Mouse (Mus musculus) hindbrain, embryonic 13.5 days (tissue): Measurements from ENCODE around the gene Tsc1. TPM values are rescaled to one million over a fixed set of nuclear protein-coding genes. Genes with fewer than 3 reads are reported as not detected.

Experiments used
- ATAC-seq: fragments of 200-750 bp; cut with Nextera tagmentation; 2 replicates; pipeline ENCODE4 v1.8.0; 2017; ENCODE audit warnings: moderate TSS enrichment; ENCODE audit not compliant: low FRiP score
- H3K27ac ChIP-seq: fragments of 300-500 bp; sonication (generic); 2 replicates; pipeline ENCODE4 v1.5.1; 2015; ENCODE audit warnings: inconsistent platforms, mild to moderate bottlenecking, moderate library complexity
- H3K27me3 ChIP-seq: fragments of 300-500 bp; sonication (generic); 2 replicates; pipeline ENCODE4 v1.6.1; 2015; ENCODE audit warnings: mild to moderate bottlenecking, inconsistent platforms
- H3K36me3 ChIP-seq: fragments of 300-500 bp; sonication (generic); 2 replicates; pipeline ENCODE4 v1.6.1; 2015; ENCODE audit warnings: mild to moderate bottlenecking, inconsistent platforms
- H3K4me1 ChIP-seq: fragments of 300-500 bp; sonication (generic); replicated peaks from 2 replicates; pipeline ENCODE4 v1.6.1; 2015; ENCODE audit warnings: inconsistent platforms
- H3K4me2 ChIP-seq: fragments of 300-500 bp; sonication (generic); 2 replicates; pipeline ENCODE4 v1.6.1; 2015; ENCODE audit warnings: inconsistent platforms, mild to moderate bottlenecking, moderate library complexity
- H3K4me3 ChIP-seq: fragments of 300-500 bp; sonication (generic); 2 replicates; pipeline ENCODE4 v1.5.1; 2015; ENCODE audit warnings: mild to moderate bottlenecking, inconsistent platforms
- H3K9ac ChIP-seq: fragments of 300-500 bp; sonication (generic); 2 replicates; pipeline ENCODE4 v1.6.1; 2015; ENCODE audit warnings: mild to moderate bottlenecking, inconsistent platforms
- H3K9me3 ChIP-seq: fragments of 300-500 bp; sonication (generic); 2 replicates; pipeline ENCODE4 v1.6.1; 2016; ENCODE audit warnings: inconsistent platforms
- WGBS: fragments of 180-500 bp; shearing (Covaris S2); methylation state at CpG from one replicate; pipeline ENCODE4 v1.1.7; 2015; 5-methylcytosine and 5-hydroxymethylcytosine counted together
- polyA plus RNA-seq: library from polyadenylated mRNA; unstranded; fragments of >200 nt; fragmentation: Nextera tagmentation; extraction: Ambion mirVana; gene quantifications from 2 replicates; pipeline ENCODE4 v1.2.1, GENCODE M21; 2015

Gene Tsc1
- polyA plus RNA-seq, 1 experiment from 2014 or later = 33.9 TPM

DNA sequence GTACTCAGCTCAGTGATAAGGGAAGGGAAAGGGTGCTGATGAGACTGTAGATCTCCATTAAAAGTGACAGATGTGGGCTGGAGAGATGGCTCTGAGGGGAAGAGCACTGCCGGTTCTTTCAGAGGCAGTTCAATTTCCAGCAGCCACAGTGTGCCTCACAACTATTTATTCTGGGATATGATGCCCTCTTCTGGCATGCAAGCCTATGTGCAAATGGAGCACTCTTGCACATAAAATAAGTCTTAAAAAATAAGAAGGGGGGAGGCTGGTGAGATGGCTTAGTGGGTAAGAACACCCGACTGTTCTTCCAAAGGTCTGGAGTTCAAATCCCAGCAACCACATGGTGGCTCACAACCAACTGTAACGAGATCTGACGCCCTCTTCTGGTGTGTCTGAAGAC, 7.9 kb upstream of the Tsc1 start:
- Histone ChIP-seq H3K4me2 (no peak overlapping the region), H3K4me3 (no peak overlapping the region), H3K4me1 (peaks cover 9% of the 10 kb centered on the region; the same call in 1 of the 2 replicates), H3K36me3 (no peaks in the 10 kb centered on the region), H3K9me3 (no peaks in the 10 kb centered on the region), H3K27ac (no peak overlapping the region), H3K9ac (no peak overlapping the region), H3K27me3 (peaks cover 9% of the 10 kb centered on the region; the same call in 1 of the 2 replicates)
- WGBS = 60% methylated on average over 4 of the region's 4 CpGs
- no peak for ATAC-seq

DNA sequence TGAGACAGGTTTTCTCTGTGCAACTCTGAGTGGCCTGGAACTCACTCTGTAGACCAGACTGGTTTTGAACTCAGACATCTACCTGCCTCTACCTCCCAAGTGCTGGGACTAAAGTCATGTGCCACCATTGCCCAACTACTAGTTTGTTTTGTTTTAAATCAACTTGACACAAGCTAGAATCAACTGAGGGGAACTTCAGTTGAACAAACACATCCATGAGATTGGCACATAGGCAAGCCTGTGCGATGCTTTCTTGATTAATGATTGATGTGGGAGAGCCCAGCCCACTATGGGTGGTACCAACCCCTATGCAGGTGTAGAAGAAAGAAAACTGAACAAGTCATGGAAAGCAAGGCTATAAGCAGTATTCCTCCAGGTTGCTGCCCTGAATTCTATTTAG, 5.8 kb upstream of the Tsc1 start:
- H3K27ac ChIP-seq = no peak overlapping the region
- H3K36me3 ChIP-seq = no peaks in the 10 kb centered on the region
- H3K4me2 ChIP-seq = no peak overlapping the region
- peaks cover 9% of the 10 kb centered on the region; the same call in 1 of the 2 replicates for H3K27me3 ChIP-seq
- 82% methylated on average over 1 of the region's 1 CpGs for WGBS
- peaks cover 8% of the 10 kb centered on the region for H3K4me1 ChIP-seq
- no peak for ATAC-seq
- H3K9ac ChIP-seq = no peak overlapping the region
- no peak overlapping the region for H3K4me3 ChIP-seq
- H3K9me3 ChIP-seq = no peaks in the 10 kb centered on the region

DNA sequence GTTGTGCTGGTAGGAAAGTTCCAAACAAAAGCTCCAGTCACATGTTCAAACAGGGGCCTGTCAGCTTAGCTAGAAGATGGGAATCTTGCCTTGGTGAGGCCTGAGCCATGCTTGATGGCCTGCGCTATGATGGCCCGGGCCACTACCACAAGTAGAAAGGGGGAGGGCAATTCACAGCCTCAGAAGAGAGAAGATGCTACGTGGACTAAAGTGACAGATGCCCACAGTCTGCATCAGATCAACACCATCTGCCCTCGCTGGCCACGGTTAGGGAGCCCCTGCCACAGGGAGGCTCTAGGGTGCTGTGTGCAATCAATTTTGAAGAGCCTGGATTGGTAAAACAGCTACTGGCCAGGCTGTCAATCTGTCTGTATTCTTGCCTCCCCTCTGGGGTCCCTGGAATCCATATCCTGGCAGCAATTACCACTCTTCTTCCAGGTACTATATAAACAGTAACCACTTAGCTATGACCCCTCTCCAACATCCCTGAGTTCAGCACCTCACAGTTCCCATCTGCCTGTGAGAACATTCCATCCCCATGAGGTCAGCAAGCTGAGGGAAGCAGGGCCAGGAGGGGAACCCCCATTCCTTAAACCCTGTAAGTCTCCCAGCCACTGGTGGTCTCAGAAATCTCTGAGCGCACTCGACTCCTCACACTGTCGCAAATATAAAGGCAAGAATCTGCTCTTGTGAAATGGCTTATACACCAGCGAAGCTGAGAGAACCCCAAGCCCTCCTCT, 3.8 kb upstream of the Tsc1 start:
- 84% methylated on average over 9 of the region's 9 CpGs for WGBS
- Histone ChIP-seq H3K27me3 (peaks cover 9% of the 10 kb centered on the region; the same call in 1 of the 2 replicates), H3K9ac (no peak overlapping the region), H3K27ac (no peak overlapping the region), H3K4me2 (no peak overlapping the region), H3K4me1 (peaks cover 18% of the 10 kb centered on the region), H3K4me3 (no peak overlapping the region), H3K36me3 (no peaks in the 10 kb centered on the region), H3K9me3 (no peaks in the 10 kb centered on the region)
- ATAC-seq = no peak

DNA sequence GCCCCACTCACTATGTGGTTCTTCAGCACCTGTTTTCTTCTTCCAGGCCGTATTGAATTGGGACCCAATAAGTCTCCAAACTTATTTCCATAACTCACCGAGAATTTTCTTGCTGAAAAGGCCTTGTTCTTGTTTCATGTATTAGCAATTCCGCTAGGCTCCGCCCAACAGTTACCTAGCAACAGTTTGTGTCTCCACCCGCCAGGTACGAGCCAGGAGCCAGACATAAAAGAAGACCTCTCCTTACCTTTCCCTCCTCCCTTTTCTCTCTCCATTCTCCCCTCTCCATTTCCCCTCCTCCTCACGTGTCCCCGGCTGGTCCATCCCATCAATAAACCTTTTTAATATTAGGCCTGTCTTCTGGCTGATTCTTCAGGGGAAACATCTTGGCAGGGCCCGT, 2.7 kb upstream of the Tsc1 start:
- peaks cover 27% of the 10 kb centered on the region for H3K4me1 ChIP-seq
- H3K4me3 ChIP-seq = peak overlapping the region; percentile 9; the same call in 1 of the 2 replicates
- WGBS = 17% methylated on average over 9 of the region's 9 CpGs
- peaks cover 9% of the 10 kb centered on the region; the same call in 1 of the 2 replicates for H3K27me3 ChIP-seq
- H3K9ac ChIP-seq = no peak overlapping the region
- ATAC-seq = no peak
- H3K9me3 ChIP-seq = no peaks in the 10 kb centered on the region
- peak overlapping the region; percentile 32 for H3K4me2 ChIP-seq
- H3K27ac ChIP-seq = no peak overlapping the region
- no peaks in the 10 kb centered on the region for H3K36me3 ChIP-seq

DNA sequence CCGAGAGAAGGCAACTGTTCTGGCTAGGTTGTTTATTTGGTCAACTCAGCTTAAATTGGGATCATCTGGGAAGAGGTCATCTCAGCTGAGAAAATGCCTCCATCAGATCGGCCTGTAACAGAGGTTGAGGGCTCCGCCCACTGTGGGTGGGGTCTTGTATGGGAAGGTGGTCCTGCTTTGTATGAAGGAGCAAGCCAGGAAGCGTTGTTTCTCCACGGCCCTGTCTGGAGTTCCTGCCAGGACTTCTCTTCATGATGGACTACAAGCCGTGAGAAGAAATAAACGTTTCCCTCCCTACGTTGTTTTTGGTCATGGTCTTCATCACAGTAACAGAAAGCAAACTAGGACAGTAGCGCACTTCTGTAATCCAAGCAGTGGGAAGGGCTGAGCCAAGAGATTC, 2.1 kb upstream of the Tsc1 start:
- WGBS = 8% methylated on average over 9 of the region's 9 CpGs
- ATAC-seq = no peak
- Histone ChIP-seq H3K9me3 (no peaks in the 10 kb centered on the region), H3K4me2 (peak overlapping the region; percentile 32), H3K9ac (no peak overlapping the region), H3K36me3 (no peaks in the 10 kb centered on the region), H3K4me3 (peak overlapping the region; percentile 9; the same call in 1 of the 2 replicates), H3K27me3 (peaks cover 9% of the 10 kb centered on the region; the same call in 1 of the 2 replicates), H3K4me1 (peaks cover 32% of the 10 kb centered on the region), H3K27ac (no peak overlapping the region)

DNA sequence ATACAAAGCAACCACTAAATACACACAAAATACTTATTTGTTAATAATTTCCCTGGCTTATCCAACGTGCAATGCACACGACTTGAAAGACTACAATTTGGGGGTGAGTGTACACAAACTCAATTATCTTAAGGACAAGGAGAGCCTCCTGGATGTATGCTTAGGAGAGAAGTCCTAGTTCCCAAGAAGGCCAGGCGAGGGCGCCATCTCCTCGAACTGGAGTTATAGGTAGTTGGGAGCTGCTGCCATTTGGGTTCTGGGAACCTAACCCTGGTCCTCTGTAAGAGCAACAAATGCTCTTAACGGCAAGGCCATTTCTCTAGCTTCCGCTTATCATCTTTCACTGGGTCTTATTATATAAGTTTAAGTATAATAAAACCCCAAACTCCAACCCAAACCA, 1.2 kb upstream of the Tsc1 start:
- ATAC-seq = no peak
- WGBS = 53% methylated on average over 7 of the region's 7 CpGs

DNA sequence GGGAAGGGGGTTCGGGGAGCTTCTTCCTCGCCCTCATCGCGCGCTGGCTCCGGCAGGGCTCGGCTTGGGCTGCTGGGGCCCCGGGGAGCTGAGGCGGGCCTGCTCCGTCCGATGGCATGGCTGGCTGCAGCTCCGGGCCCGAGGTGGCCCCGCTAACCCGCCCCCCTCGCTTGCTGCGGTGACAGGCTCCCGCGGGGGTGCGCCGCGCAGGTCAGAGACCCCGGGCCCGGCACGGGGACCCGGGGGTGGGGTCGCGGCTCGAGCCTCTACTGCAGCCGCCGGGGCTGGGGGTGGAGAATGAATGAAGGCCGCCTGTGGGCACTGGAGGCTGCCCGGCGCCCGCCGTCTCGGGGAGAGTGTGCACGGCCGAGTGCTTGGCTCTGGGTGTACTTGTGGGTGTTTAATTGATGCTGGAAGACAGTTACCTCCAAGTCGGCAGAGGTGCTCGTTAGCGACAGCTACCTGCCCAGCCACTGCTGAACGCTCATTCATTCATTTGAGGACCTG, 460 bp downstream of the Tsc1 start:
- Histone ChIP-seq H3K4me2 (peak overlapping the region; percentile 77), H3K4me1 (peaks cover 36% of the 10 kb centered on the region), H3K9me3 (no peaks in the 10 kb centered on the region), H3K27ac (peak overlapping the region; percentile 96), H3K9ac (peak overlapping the region; percentile 96), H3K36me3 (no peaks in the 10 kb centered on the region), H3K4me3 (peak overlapping the region; percentile 100), H3K27me3 (peaks cover 9% of the 10 kb centered on the region; the same call in 1 of the 2 replicates)
- ATAC-seq = peak; percentile 73
- under 1% methylated on average over 43 of the region's 43 CpGs for WGBS

More for the DNA sequence above, 1.2 kb upstream of the Tsc1 start:
- Histone ChIP-seq H3K36me3 (no peaks in the 10 kb centered on the region), H3K4me2 (no peak overlapping the region), H3K4me3 (no peak overlapping the region), H3K4me1 (peaks cover 33% of the 10 kb centered on the region), H3K27me3 (peaks cover 9% of the 10 kb centered on the region; the same call in 1 of the 2 replicates), H3K9me3 (no peaks in the 10 kb centered on the region), H3K27ac (no peak overlapping the region), H3K9ac (no peak overlapping the region)

DNA sequence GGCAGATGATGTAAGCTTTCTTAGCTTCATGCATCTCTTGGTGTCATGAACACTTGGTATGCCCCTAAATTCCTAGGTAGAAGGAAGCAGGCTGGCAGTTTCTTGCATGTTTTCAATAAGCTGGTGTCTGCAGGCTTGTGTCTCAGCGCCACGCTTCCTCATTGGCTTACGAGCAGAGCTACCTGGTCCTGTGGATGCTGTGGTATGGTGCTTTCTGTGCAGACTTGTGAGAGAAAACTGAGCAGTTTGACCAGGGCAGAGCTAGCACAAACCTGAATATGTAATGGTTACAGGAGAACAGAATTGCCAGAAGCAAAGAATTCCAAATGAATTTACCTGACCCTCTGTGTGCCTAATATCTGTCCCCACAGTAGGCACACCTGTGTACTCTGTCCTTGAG, 2.1 kb downstream of the Tsc1 start:
- H3K9me3 ChIP-seq = no peaks in the 10 kb centered on the region
- H3K4me1 ChIP-seq = peaks cover 36% of the 10 kb centered on the region
- H3K27ac ChIP-seq = no peak overlapping the region
- no peak for ATAC-seq
- H3K27me3 ChIP-seq = no peaks in the 10 kb centered on the region
- H3K4me3 ChIP-seq = peak overlapping the region; percentile 100; the same call in 1 of the 2 replicates
- no peaks in the 10 kb centered on the region for H3K36me3 ChIP-seq
- WGBS = 89% methylated on average over 3 of the region's 3 CpGs
- H3K4me2 ChIP-seq = peak overlapping the region; percentile 77
- H3K9ac ChIP-seq = peak overlapping the region; percentile 60

DNA sequence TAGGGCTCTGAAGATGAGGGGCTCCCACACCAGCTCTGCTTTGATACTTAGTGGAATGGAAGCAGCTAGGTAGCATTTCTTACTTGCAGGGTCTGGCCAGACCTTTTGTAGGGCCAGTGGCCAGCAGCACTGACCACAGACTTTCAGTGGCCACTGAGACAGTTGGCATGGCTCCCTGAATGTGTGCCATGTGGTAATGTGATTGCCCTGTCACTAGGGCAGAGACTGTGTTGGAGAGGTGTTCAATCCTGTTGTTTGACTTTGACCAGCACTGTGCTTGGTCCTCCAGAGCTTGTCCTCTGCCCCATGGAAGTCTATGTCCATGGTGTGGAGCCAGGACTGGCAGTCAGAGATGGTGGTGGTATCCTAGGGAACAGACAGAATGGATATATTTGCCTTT, 9.5 kb downstream of the Tsc1 start:
- no peaks in the 10 kb centered on the region for H3K27me3 ChIP-seq
- ATAC-seq = no peak
- H3K9ac ChIP-seq = no peak overlapping the region
- H3K27ac ChIP-seq = no peak overlapping the region
- 0 out of 2 replicates have a peak, but pooled peaks cover 3% of the 10 kb centered on the region for H3K4me1 ChIP-seq
- H3K4me3 ChIP-seq = no peak overlapping the region
- H3K36me3 ChIP-seq = peaks cover 12% of the 10 kb centered on the region
- no peak overlapping the region for H3K4me2 ChIP-seq
- no peaks in the 10 kb centered on the region for H3K9me3 ChIP-seq

DNA sequence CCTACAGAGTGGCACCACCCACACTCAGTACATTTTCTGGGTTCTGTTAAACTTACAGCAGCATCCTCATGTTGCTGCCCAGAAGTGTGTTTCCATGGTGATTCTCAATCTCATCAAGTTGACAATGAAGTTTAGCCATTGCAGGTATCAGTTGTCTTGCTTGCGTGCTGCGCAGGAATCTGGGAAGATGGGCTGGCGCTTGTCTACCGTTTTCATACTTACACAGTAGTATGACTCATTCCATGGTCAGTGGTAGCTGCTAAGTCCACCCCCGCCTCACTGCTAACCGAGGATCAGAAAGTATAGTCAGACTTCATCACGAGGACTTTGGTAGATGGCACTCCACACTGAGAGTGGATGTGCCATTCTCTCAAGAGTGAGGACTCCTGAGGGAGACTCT, 12.3 kb downstream of the Tsc1 start:
- no peaks in the 10 kb centered on the region for H3K9me3 ChIP-seq
- no peaks in the 10 kb centered on the region for H3K27me3 ChIP-seq
- H3K4me2 ChIP-seq = no peak overlapping the region
- H3K27ac ChIP-seq = no peak overlapping the region
- no peak for ATAC-seq
- H3K4me1 ChIP-seq = no peaks in the 10 kb centered on the region
- 97% methylated on average over 7 of the region's 7 CpGs for WGBS
- H3K4me3 ChIP-seq = no peak overlapping the region
- H3K9ac ChIP-seq = no peak overlapping the region
- H3K36me3 ChIP-seq = peaks cover 32% of the 10 kb centered on the region

DNA sequence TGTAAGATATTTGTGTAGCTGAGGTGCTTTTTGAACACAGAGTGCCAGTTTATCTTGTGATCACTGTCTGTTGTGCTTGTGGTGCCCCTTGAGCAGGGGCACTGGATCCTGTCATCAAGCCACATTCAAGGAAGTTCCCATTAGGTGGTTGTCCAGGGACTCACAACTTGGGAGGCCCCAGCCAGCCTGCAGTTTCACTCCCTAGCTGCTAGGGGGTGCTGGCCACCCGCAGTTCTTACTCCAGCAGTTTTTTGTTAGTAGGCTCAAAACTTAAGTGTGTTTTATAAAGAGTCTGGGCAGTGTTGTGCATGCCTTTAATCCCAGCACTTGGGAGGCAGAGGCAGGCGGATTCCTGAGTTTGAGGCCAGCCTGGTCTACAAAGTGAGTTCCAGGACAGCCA, 13.3 kb downstream of the Tsc1 start:
- Histone ChIP-seq H3K36me3 (peaks cover 41% of the 10 kb centered on the region), H3K4me1 (no peaks in the 10 kb centered on the region), H3K9me3 (no peaks in the 10 kb centered on the region), H3K27me3 (no peaks in the 10 kb centered on the region), H3K27ac (no peak overlapping the region), H3K4me3 (no peak overlapping the region), H3K9ac (no peak overlapping the region), H3K4me2 (no peak overlapping the region)
- WGBS = 63% methylated on average over 2 of the region's 2 CpGs
- ATAC-seq = no peak

DNA sequence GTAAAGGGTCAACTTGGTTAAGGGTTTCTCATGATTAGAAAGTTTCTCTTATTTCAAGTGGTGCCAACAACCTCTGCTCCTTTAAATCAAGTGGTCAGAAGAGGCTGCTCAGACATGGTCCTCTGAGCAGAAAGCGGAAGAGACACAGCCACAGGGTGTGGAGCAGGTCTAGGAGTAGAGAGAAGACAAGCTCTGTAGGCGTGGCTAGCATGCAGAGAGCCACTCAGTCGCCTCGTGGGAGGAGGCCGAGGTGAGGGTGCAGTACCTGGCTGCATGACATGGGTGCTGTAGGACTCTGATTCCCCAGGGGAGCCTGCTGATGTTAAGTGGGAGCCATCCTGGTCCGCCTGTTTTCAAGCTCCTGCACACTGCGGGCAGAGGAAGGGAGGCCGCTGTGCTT, 15.2 kb downstream of the Tsc1 start:
- H3K9ac ChIP-seq = no peak overlapping the region
- ATAC-seq = no peak
- 85% methylated on average over 8 of the region's 8 CpGs for WGBS
- peaks cover 60% of the 10 kb centered on the region for H3K36me3 ChIP-seq
- no peak overlapping the region for H3K4me2 ChIP-seq
- H3K27ac ChIP-seq = no peak overlapping the region
- H3K4me3 ChIP-seq = no peak overlapping the region
- H3K4me1 ChIP-seq = no peaks in the 10 kb centered on the region
- H3K9me3 ChIP-seq = no peaks in the 10 kb centered on the region
- no peaks in the 10 kb centered on the region for H3K27me3 ChIP-seq

DNA sequence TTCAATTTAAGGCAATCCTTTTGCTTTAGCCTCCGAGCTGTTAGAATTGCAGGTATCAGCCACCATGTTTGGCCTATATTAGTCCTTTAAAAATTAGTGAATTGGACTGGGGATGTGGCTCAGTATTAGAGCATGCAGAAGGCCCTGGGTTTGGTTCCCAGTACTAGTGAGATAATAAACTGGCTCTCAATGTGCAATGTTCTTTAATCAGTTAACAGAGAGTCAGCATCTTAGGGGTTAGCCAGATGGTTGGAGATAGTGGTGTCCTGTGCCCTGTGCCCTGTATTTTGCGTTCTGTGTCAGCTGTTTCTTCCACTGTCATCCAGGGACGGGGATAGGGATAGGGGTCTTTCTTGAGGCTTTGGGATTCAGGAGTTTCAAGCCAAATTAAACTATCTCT, 21.9 kb downstream of the Tsc1 start:
- 94% methylated on average over 3 of the region's 3 CpGs for WGBS
- no peak overlapping the region for H3K4me2 ChIP-seq
- H3K4me1 ChIP-seq = no peaks in the 10 kb centered on the region
- no peak for ATAC-seq
- peaks cover 98% of the 10 kb centered on the region for H3K36me3 ChIP-seq
- no peaks in the 10 kb centered on the region for H3K27me3 ChIP-seq
- H3K27ac ChIP-seq = no peak overlapping the region
- H3K9ac ChIP-seq = no peak overlapping the region
- H3K9me3 ChIP-seq = no peaks in the 10 kb centered on the region
- H3K4me3 ChIP-seq = no peak overlapping the region
